Mouse (Mus musculus) hindbrain, embryonic 15.5 days (tissue): ENCODE results near the gene Zfyve16. TPM values are rescaled to one million over a fixed set of nuclear protein-coding genes. Genes with fewer than 3 reads are reported as not detected.
A peak's percentile ranks its signal among the peaks of the same experiment; 100 is the strongest.

Experiments
- ATAC-seq: fragments of 200-750 bp; cut with Nextera tagmentation; 2 replicates; pipeline ENCODE4 v1.8.0; 2017; ENCODE audit warnings: low read depth, moderate number of reproducible peaks, moderate TSS enrichment; ENCODE audit not compliant: low FRiP score
- H3K27ac ChIP-seq: fragments of 300-500 bp; sonication (generic); replicated peaks from 2 replicates; pipeline ENCODE4 v1.5.1; 2015; ENCODE audit warnings: mild to moderate bottlenecking, inconsistent platforms
- H3K27me3 ChIP-seq: fragments of 300-500 bp; sonication (generic); 2 replicates; pipeline ENCODE4 v1.6.1; 2015; ENCODE audit warnings: control low read depth, inconsistent platforms
- H3K36me3 ChIP-seq: fragments of 300-500 bp; sonication (generic); 2 replicates; pipeline ENCODE4 v1.6.1; 2015; ENCODE audit warnings: control low read depth, inconsistent platforms
- H3K4me1 ChIP-seq: fragments of 300-500 bp; sonication (generic); replicated peaks from 2 replicates; pipeline ENCODE4 v1.6.1; 2015; ENCODE audit warnings: control low read depth, inconsistent platforms
- H3K4me2 ChIP-seq: fragments of 300-500 bp; sonication (generic); 2 replicates; pipeline ENCODE4 v1.6.1; 2015; ENCODE audit warnings: moderate library complexity, mild to moderate bottlenecking, inconsistent platforms
- H3K4me3 ChIP-seq: fragments of 300-500 bp; sonication (generic); 2 replicates; pipeline ENCODE4 v1.5.1; 2015; ENCODE audit warnings: mild to moderate bottlenecking, inconsistent platforms
- H3K9ac ChIP-seq: fragments of 300-500 bp; sonication (generic); 2 replicates; pipeline ENCODE4 v1.6.1; 2015; ENCODE audit warnings: inconsistent platforms
- H3K9me3 ChIP-seq: fragments of 300-500 bp; sonication (generic); 2 replicates; pipeline ENCODE4 v1.6.1; 2016; ENCODE audit warnings: control low read depth, inconsistent platforms
- WGBS: fragments of 180-500 bp; shearing (Covaris S2); methylation state at CpG from one replicate; pipeline ENCODE4 v1.1.7; 2015; 5-methylcytosine and 5-hydroxymethylcytosine counted together
- polyA plus RNA-seq: library from polyadenylated mRNA; unstranded; fragments of >200 nt; fragmentation: Nextera tagmentation; extraction: Ambion mirVana; gene quantifications from 2 replicates; pipeline ENCODE4 v1.2.1, GENCODE M21; 2015

The Zfyve16 gene
- polyA plus RNA-seq: 9.0 and 9.2 TPM in 2 replicates

DNA sequence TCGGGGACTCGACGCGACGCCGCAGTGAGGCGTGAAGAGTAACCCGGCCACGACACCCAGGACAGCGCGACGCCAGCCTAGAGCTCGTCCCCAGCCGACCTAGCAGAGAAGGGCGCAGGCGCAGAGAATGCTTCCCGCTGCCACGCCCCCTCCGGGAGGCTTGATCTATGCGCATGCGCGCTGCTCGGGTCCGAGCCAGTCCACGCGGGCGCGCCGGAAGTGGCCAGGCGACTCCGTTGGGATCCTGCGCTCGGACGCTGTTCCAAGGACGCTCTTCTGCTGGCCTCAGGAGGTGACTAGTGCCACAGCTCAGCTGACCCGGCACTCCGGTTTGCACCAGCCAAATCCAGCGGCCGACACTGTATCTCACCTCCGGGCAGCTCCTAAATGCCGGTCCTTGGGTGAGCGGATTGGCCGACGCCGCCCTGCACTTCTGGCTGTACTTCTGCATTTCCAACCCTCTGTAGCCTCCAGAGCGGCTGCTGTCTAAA, at the start of gene Zfyve16:
Gene Zfyve16, minus strand, starts transcription at position 148 of the 491 bp plus-strand sequence.
- Histone ChIP-seq H3K27me3 (no peaks in the 10 kb centered on the region), H3K4me1 (peaks cover 12% of the 10 kb centered on the region), H3K27ac (peak within 1 kb of the TSS; percentile 92), H3K36me3 (no peaks in the 10 kb centered on the region), H3K4me2 (peak within 1 kb of the TSS; percentile 62), H3K9ac (peak within 1 kb of the TSS; percentile 81), H3K4me3 (peak within 1 kb of the TSS; percentile 74), H3K9me3 (no peaks in the 10 kb centered on the region)
- whole genome bisulfite sequencing: 0% methylated on average over 46 of the region's 46 CpGs
- ATAC-seq: peak; percentile 99

DNA sequence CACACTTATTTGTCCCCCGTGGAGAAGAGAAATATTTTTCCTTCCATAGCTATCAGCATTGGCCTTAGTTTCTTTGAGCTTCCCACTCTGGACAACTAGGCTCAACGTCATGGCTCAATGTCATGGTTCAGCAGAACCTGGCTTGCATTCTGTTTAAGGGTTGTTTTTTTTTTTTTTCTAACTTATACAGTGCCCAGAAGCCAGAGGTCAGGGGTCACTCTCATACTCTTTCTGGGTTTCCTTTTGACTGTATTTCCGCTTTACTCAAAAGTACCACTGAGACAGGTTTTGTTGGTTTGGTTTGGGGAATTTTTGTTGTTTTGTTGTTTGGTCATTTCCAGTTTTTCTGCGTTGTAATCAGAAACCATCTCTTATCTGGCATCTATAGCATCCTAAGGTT, 47.5 kb upstream of the Zfyve16 start:
- Histone ChIP-seq H3K27me3 (no peaks in the 10 kb centered on the region), H3K36me3 (no peaks in the 10 kb centered on the region), H3K4me3 (no peak overlapping the region), H3K4me2 (no peak overlapping the region), H3K9me3 (no peaks in the 10 kb centered on the region), H3K9ac (no peak overlapping the region), H3K4me1 (0 out of 2 replicates have a peak, but pooled peaks cover 3% of the 10 kb centered on the region), H3K27ac (no peak overlapping the region)
- no peak for ATAC-seq
- 84% methylated on average over 4 of the region's 4 CpGs for WGBS

DNA sequence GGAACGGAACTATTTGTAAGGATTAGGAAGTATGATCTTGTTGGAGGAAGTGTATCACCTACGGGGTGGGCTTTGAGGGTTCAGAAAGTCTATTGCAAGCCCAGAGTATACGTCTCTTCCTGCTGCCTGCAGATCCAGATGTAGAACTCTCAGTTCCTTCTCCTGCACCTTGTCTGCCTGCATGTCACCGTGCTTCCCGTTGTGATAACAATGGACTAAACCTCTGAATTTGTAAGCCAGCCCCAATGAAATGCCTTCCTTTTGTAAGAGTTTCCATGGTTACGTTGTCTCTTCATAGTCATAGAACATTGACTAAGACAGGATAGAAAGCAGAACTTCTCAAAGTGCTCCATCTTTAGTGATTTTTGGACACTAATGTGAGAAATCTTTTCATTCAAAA, 46.0 kb upstream of the Zfyve16 start:
- Histone ChIP-seq H3K4me1 (0 out of 2 replicates have a peak, but pooled peaks cover 3% of the 10 kb centered on the region), H3K4me3 (no peak overlapping the region), H3K9me3 (no peaks in the 10 kb centered on the region), H3K9ac (no peak overlapping the region), H3K4me2 (no peak overlapping the region), H3K27ac (no peak overlapping the region), H3K27me3 (no peaks in the 10 kb centered on the region), H3K36me3 (no peaks in the 10 kb centered on the region)
- ATAC-seq: no peak
- WGBS: 49% methylated on average over 6 of the region's 6 CpGs

DNA sequence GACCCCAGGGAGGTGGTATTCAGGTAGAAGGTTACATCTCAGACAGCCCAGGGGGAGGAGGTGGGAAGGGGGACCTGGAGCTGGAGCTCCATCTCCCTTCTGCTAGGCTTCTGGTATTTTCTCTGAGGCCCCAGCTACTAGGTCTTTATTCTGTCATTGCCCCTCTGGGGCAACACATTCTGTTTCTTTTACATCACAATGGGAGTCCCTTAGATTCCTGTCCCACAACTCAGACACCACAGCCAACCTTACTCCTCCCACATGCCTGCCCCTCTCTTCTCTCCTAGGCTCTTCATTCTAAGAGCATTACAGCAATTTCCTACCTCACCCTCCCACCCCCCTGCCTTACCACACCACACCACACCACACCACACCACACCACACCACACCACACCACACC, 45.4 kb upstream of the Zfyve16 start, which contains the start of gene Spz1:
Gene Spz1, minus strand, starts transcription at position 101 of the 400 bp plus-strand sequence.
- H3K27ac ChIP-seq: no peak within 1 kb of the TSS
- H3K4me3 ChIP-seq: no peak within 1 kb of the TSS
- 0 out of 2 replicates have a peak, but pooled peaks cover 3% of the 10 kb centered on the region for H3K4me1 ChIP-seq
- H3K27me3 ChIP-seq: no peaks in the 10 kb centered on the region
- H3K4me2 ChIP-seq: no peak within 1 kb of the TSS
- no peaks in the 10 kb centered on the region for H3K36me3 ChIP-seq
- H3K9me3 ChIP-seq: no peaks in the 10 kb centered on the region
- no peak for ATAC-seq
- no peak within 1 kb of the TSS for H3K9ac ChIP-seq

DNA sequence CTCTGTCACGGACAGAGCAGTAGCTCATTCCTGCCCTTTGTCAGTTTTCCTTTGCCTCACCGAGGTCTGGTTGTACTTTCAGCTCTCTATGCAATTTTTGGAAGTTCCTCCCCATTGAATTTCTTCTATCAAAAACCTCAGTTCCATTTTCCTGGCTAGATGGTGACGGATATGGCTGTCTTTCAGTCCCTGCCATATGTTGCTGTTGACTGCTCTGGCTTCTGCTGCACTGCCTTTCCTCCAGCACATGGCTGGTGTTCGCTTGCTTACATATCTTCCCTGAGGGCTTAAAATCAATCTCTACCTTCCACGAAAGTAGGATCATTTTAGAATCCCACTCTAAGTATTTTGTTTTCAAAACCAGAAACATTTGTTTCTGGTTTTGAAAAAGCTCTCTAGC, 28.8 kb upstream of the Zfyve16 start:
- Histone ChIP-seq H3K27ac (no peak overlapping the region), H3K4me1 (no peaks in the 10 kb centered on the region), H3K4me3 (no peak overlapping the region), H3K9ac (no peak overlapping the region), H3K9me3 (no peaks in the 10 kb centered on the region), H3K27me3 (no peaks in the 10 kb centered on the region), H3K4me2 (no peak overlapping the region), H3K36me3 (no peaks in the 10 kb centered on the region)
- WGBS: 80% methylated on average over 5 of the region's 5 CpGs
- ATAC-seq: no peak

DNA sequence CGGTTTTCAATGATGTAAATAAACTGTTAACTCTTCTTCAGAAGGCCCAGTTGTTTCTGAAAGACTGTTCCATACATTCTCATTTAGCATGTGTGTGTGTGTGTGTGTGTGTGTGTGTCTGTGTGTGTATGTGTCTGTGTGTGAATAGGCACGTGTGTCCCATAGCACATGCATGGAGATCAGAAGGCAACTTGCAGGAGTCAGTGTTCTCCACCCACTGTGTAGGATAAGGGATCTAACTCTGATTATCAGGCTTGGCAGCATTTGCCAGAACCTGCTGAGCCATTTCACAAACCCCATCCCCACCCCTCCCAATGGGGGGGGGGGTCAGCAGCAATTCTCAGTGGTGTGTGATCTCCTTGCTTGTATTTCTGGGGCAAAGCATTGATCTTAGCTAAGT, 26.6 kb upstream of the Zfyve16 start:
- Histone ChIP-seq H3K4me1 (no peaks in the 10 kb centered on the region), H3K9ac (no peak overlapping the region), H3K36me3 (no peaks in the 10 kb centered on the region), H3K4me2 (no peak overlapping the region), H3K4me3 (no peak overlapping the region), H3K27me3 (no peaks in the 10 kb centered on the region), H3K9me3 (no peaks in the 10 kb centered on the region), H3K27ac (no peak overlapping the region)
- 63% methylated on average over 2 of the region's 2 CpGs for WGBS
- ATAC-seq: no peak

DNA sequence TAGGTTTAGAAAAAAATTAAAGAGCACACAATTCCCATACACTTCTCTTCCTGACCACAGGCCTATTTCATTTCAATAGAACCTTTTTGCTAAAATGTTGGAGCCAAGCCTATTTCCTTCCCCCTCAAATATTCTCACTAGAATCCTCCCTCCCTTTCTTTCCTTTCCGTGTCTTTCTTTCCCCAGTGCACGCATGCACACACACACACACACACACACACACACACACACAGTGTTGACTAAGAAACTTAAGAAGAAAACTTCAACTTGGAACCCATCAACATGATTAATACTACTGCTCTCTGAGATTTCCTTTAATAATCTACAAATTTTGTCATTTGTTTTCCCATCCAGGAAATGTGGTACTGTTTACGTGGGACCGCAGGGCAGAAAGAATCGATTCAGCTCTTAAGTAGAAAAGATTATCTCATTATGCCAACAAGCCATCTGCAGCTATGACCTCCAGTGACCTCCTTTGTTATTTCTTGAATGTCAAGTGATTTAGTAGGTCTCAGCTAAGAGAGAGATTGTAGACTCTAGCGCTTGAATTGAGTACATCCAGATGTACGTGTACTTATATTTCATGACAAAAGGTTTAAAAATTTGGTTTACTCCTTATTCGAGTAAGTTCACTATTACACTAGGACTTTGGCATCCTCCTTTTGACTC, 25.9 kb upstream of the Zfyve16 start:
- no peak for ATAC-seq
- H3K9ac ChIP-seq: no peak overlapping the region

DNA sequence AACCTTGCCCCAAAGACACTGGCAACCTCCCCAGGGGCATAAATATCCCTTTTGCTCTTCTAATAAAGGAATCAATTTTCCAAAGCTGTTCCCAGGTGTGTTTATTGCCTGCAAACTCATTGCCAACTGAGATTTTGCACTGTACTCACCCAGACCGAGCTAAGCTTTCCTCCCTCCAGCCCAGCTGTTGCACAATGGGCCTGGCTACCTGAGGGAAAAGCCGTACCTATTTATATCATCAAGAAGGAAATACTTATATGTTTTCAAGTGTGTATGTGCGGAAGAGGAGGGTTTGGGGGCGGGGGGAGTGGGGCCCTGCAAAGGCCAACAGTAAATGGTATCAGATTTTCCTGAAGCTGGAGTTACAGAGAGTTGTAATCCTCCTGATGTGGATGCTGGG, 16.4 kb upstream of the Zfyve16 start:
- no peak overlapping the region for H3K4me3 ChIP-seq
- 88% methylated on average over 4 of the region's 4 CpGs for WGBS
- no peaks in the 10 kb centered on the region for H3K36me3 ChIP-seq
- ATAC-seq: no peak
- no peaks in the 10 kb centered on the region for H3K9me3 ChIP-seq
- no peak overlapping the region for H3K9ac ChIP-seq
- no peaks in the 10 kb centered on the region for H3K27me3 ChIP-seq
- no peak overlapping the region for H3K4me2 ChIP-seq
- H3K27ac ChIP-seq: no peak overlapping the region
- no peaks in the 10 kb centered on the region for H3K4me1 ChIP-seq

More for the DNA sequence above, 25.9 kb upstream of the Zfyve16 start:
- Histone ChIP-seq H3K4me3 (no peak overlapping the region), H3K4me2 (no peak overlapping the region), H3K4me1 (no peaks in the 10 kb centered on the region), H3K36me3 (no peaks in the 10 kb centered on the region), H3K27ac (no peak overlapping the region), H3K27me3 (no peaks in the 10 kb centered on the region), H3K9me3 (no peaks in the 10 kb centered on the region)
- WGBS: 29% methylated on average over 8 of the region's 8 CpGs

DNA sequence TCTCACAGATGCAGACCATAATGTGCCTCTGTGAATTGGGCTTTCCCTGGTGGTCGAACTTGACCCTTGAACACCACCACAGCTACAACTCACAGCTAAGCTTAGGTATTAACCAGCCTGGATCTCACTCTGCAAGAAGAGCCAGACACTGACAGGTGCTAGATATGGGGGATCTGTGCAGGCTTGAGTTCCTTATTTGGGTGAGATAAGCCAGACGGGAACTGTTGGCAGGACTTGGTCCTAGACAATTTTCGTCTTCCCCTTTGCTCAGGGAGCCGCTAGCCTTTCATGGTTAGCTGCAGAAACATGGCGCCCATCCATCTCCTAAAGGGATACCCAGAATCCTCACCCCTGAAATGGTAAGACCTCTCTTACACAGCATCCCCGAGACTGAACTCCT, 10.3 kb upstream of the Zfyve16 start:
- WGBS: 89% methylated on average over 6 of the region's 6 CpGs
- Histone ChIP-seq H3K9ac (no peak overlapping the region), H3K9me3 (no peaks in the 10 kb centered on the region), H3K4me3 (no peak overlapping the region), H3K27me3 (no peaks in the 10 kb centered on the region), H3K36me3 (no peaks in the 10 kb centered on the region), H3K27ac (no peak overlapping the region), H3K4me2 (no peak overlapping the region), H3K4me1 (no peaks in the 10 kb centered on the region)
- no peak for ATAC-seq

DNA sequence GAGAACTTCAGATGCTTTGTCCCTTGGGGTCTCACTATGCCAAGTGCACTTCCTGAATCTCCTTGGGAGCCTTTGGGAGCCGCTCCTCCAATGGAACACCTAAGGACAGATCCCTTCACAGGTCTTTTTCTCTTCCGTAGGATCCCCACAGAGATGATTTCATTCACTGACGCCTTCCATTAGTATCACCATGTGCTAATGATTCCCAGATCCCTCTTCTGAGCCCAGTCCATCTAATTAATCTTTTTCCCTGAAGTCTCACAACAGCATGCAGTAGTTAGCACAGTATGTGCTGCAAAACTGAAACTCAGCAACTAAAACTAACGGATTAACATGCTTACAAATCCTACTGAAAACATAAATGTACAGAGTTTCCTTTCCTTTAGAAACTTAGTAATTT, 8.5 kb upstream of the Zfyve16 start:
- H3K27ac ChIP-seq: no peak overlapping the region
- H3K4me1 ChIP-seq: no peaks in the 10 kb centered on the region
- ATAC-seq: no peak
- H3K4me3 ChIP-seq: no peak overlapping the region
- no peaks in the 10 kb centered on the region for H3K9me3 ChIP-seq
- no peaks in the 10 kb centered on the region for H3K36me3 ChIP-seq
- no peaks in the 10 kb centered on the region for H3K27me3 ChIP-seq
- no peak overlapping the region for H3K4me2 ChIP-seq
- 56% methylated on average over 4 of the region's 4 CpGs for WGBS
- no peak overlapping the region for H3K9ac ChIP-seq

DNA sequence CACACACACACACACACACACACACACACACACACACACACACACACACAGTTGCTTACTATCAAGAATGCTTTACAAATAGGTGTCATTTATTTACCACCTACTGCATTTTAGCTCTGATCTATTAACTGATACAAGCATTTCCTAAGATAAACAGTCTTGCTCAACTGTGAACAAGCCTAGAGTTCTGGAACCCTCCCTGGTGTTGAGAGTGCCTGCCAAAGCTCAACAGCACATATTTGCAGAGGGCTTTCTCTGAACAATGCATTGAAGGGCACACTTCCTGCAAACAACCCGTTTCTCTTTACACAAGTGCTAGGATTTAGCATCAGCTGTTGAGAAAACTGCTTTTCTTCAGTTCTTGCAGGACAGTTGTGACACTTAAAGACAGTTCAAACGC, 3.1 kb upstream of the Zfyve16 start:
- Histone ChIP-seq H3K36me3 (no peaks in the 10 kb centered on the region), H3K9me3 (no peaks in the 10 kb centered on the region), H3K4me3 (no peak overlapping the region), H3K27me3 (no peaks in the 10 kb centered on the region), H3K27ac (no peak overlapping the region), H3K9ac (no peak overlapping the region), H3K4me1 (peaks cover 10% of the 10 kb centered on the region), H3K4me2 (no peak overlapping the region)
- WGBS: 59% methylated on average over 2 of the region's 2 CpGs
- no peak for ATAC-seq

DNA sequence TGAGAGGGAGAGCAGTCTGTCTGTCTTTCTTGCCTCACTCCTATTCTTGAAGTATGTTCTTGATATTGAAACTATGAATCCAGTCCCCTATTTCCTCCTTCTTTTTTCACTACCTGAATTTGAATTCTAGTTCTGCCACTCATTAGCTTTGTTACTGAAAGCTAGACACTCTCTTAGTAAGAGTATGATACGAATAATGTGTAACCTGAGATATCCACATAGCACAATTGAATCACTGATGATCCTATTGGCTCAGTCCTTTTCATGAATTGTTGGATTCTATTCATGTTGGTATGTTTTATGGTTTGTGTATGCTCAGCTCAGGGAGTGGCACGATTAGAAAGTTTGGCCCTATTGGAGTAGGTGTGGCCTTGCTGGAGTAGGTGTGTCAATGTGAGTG, 1.5 kb upstream of the Zfyve16 start:
- Histone ChIP-seq H3K9me3 (no peaks in the 10 kb centered on the region), H3K27ac (no peak overlapping the region), H3K36me3 (no peaks in the 10 kb centered on the region), H3K4me2 (0 out of 2 replicates have a peak overlapping the region, but pooled peaks have one; percentile 9), H3K9ac (no peak overlapping the region), H3K27me3 (no peaks in the 10 kb centered on the region), H3K4me1 (peaks cover 12% of the 10 kb centered on the region), H3K4me3 (no peak overlapping the region)
- WGBS: 84% methylated on average over 2 of the region's 2 CpGs
- ATAC-seq: no peak

DNA sequence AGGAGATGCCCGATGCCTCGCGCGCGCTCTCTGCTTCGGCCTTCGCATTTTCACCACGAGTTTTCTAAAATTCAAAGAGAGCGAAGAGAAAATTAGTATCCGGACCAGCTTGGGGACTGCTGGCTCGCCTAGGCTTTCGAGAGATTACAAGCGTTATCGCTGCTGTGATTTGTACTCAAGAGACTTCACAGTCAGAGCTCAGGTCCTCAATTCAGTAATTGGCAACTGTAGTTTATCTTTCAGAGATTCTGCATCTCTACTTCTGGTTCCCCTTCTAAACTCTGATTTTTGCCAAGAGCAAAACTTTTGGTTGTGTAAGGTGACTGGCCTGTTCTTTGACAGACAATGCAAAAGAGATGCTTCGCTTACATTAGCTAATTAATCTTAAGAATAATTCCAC, 569 bp upstream of the Zfyve16 start:
- peaks cover 12% of the 10 kb centered on the region for H3K4me1 ChIP-seq
- 3% methylated on average over 15 of the region's 15 CpGs for WGBS

More for the DNA sequence above, 569 bp upstream of the Zfyve16 start:
- peak overlapping the region; percentile 92 for H3K27ac ChIP-seq
- H3K27me3 ChIP-seq: no peaks in the 10 kb centered on the region
- no peaks in the 10 kb centered on the region for H3K36me3 ChIP-seq
- H3K9me3 ChIP-seq: no peaks in the 10 kb centered on the region
- ATAC-seq: no peak
- peak overlapping the region; percentile 81 for H3K9ac ChIP-seq
- H3K4me2 ChIP-seq: peak overlapping the region; percentile 62
- peak overlapping the region; percentile 74 for H3K4me3 ChIP-seq
